Mouse (Mus musculus): ENCODE data around the gene Pla2g4a. TPM values are rescaled to one million over a fixed set of nuclear protein-coding genes. Genes with fewer than 3 reads are reported as not detected.

The Pla2g4a gene
- total and polyA plus RNA-seq, 3 experiments: 6.4 to 14.4 TPM; not detected in 1

DNA sequence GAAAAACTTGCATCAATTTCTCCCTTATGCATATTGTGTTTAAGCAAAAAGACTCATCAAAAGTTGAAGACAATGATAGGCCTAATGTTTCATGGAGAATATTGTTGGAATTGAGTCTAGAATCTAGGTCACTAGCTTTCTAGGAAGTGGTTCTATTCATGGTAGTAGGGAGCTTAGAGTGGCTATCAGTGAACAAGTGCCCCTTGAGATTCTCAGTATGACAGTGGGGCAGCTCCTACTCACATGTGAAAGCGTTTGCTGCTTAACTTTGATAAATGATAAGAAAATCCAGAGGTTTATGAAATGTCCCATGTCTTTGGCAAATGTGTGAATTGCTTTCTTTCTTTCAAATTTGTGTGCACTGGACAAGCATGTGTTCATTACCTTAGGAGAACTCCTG is 2.0 kb downstream of the Pla2g4a start:
- Histone ChIP-seq H3K36me3 (ENCODE audit: control insufficient read depth in 1 of 2, insufficient read depth in 2 of 2, low read length in 2 of 2) (peaks cover 0 to 50% of the 10 kb centered on the region in 2 experiments; a peak in 2 of 4 replicates), H3K79me2 (ENCODE audit: control insufficient read depth, insufficient read depth, low read length, poor library complexity) (peaks cover 6% of the 10 kb centered on the region), H3K4me3 (ENCODE audit: control insufficient read depth in 1 of 2, insufficient read depth in 1 of 2, low read depth in 2 of 2, low read length in 2 of 2) (no peak overlapping the region), H3K27ac (ENCODE audit: control insufficient read depth, low read depth, low read length) (no peak overlapping the region), H3K9me3 (replicated peaks; ENCODE audit: insufficient read depth, low read length) (no peaks in the 10 kb centered on the region), H3K27me3 (ENCODE audit: control insufficient read depth in 1 of 2, insufficient read depth in 2 of 2, low read length in 2 of 2) (no peaks in the 10 kb centered on the region), H3K4me1 (ENCODE audit: control insufficient read depth in 1 of 2, insufficient read depth in 2 of 2, low read length in 2 of 2) (peaks cover 26% of the 10 kb centered on the region in 2 experiments), H3K9ac (ENCODE audit: control insufficient read depth, low read depth, low read length, poor library complexity, severe bottlenecking) (no peak overlapping the region)
- no peak for TF ChIP-seq NRF1 (IDR thresholded peaks at IDR 0.05; ENCODE audit: insufficient read depth, low read depth, low read length, poor library complexity, severe bottlenecking)
- 0 out of 2 replicates have a peak, but pooled peaks have one; percentile 13 for TF ChIP-seq GATA1 (IDR thresholded peaks at IDR 0.05; ENCODE audit: low read depth, low read length)
- DNase-seq (ENCODE audit: low read depth, low spot score): no peak

- H3K9ac ChIP-seq (ENCODE audit: control insufficient read depth, low read depth, low read length, poor library complexity, severe bottlenecking): no peak overlapping the region
- TF ChIP-seq UBTF (IDR thresholded peaks at IDR 0.05; ENCODE audit: borderline replicate concordance, insufficient read depth, low read depth, low read length) (no peak), SMC3 (IDR thresholded peaks at IDR 0.05; ENCODE audit: low read depth, low read length) (no peak), CHD1 (IDR thresholded peaks at IDR 0.05; ENCODE audit: low read depth, low read length) (no peak), RAD21 (IDR thresholded peaks at IDR 0.05; ENCODE audit: low read depth, low read length) (no peak), CHD2 (IDR thresholded peaks at IDR 0.05; ENCODE audit: low read length) (no peak), TAL1 (IDR thresholded peaks at IDR 0.05; ENCODE audit: low read length) (0 out of 2 replicates have a peak, but pooled peaks have one; percentile 10), MXI1 (IDR thresholded peaks at IDR 0.05; ENCODE audit: low read depth, low read length) (no peak), MEF2A (IDR thresholded peaks at IDR 0.05; ENCODE audit: extremely low read depth, insufficient replicate concordance, low read depth, low read length, poor library complexity, severe bottlenecking) (no peak), NELFE (IDR thresholded peaks at IDR 0.05; ENCODE audit: low read depth, low read length) (no peak), NRF1 (IDR thresholded peaks at IDR 0.05; ENCODE audit: insufficient read depth, low read depth, low read length, poor library complexity, severe bottlenecking) (no peak), JUND (IDR thresholded peaks at IDR 0.05; ENCODE audit: low read depth, low read length) (no peak), MYB (IDR thresholded peaks at IDR 0.05; ENCODE audit: low read depth, low read length) (no peak), SIN3A (IDR thresholded peaks at IDR 0.05; ENCODE audit: low read length) (peak; percentile 39; the same call in 1 of the 2 replicates), GABPA (IDR thresholded peaks at IDR 0.05; ENCODE audit: low read depth, low read length) (no peak), MAZ (IDR thresholded peaks at IDR 0.05; ENCODE audit: low read depth, low read length) (no peak), KAT2A (conservative IDR thresholded peaks at IDR 0.05; ENCODE audit: low read depth, low read length) (no peak), CTCF (IDR thresholded peaks at IDR 0.05 in 2 of 3, conservative IDR thresholded peaks at IDR 0.05 in 1 of 3; ENCODE audit: control insufficient read depth in 1 of 3, insufficient read depth in 1 of 3, low read depth in 2 of 3, low read length in 3 of 3, poor library complexity in 1 of 3, severe bottlenecking in 1 of 3) (no peak), EP300 (IDR thresholded peaks at IDR 0.05; ENCODE audit: low read depth in 1 of 2, low read length in 2 of 2) (peak; percentile 19 to 48; a peak in 2 of 4 replicates), ETS1 (IDR thresholded peaks at IDR 0.05; ENCODE audit: low read depth, low read length) (peak; percentile 74), TCF12 (IDR thresholded peaks at IDR 0.05; ENCODE audit: low read depth, low read length) (no peak; the same call in 1 of the 2 replicates), RCOR1 (IDR thresholded peaks at IDR 0.05; ENCODE audit: low read depth, low read length) (peak; percentile 66; the same call in 1 of the 2 replicates), MAFK (IDR thresholded peaks at IDR 0.05; ENCODE audit: borderline replicate concordance, low read depth, low read length) (no peak), MYC (IDR thresholded peaks at IDR 0.05; ENCODE audit: low read depth, low read length) (0 out of 2 replicates have a peak, but pooled peaks have one; percentile 28), ZNF384 (IDR thresholded peaks at IDR 0.05; ENCODE audit: low read depth, low read length) (no peak), ZMIZ1 (IDR thresholded peaks at IDR 0.05; ENCODE audit: low read depth, low read length) (no peak), USF1 (IDR thresholded peaks at IDR 0.05; ENCODE audit: low read depth, low read length) (no peak), E2F4 (IDR thresholded peaks at IDR 0.05; ENCODE audit: borderline replicate concordance, low read depth, low read length) (no peak), POLR2AphosphoS5 (IDR thresholded peaks at IDR 0.05; ENCODE audit: borderline replicate concordance, low read depth, low read length) (no peak), POLR2AphosphoS2 (IDR thresholded peaks at IDR 0.05; ENCODE audit: low read length) (no peak), BHLHE40 (IDR thresholded peaks at IDR 0.05; ENCODE audit: borderline replicate concordance, low read depth, low read length) (no peak), POLR2A (IDR thresholded peaks at IDR 0.05; ENCODE audit: control insufficient read depth in 1 of 2, insufficient read depth in 1 of 2, low read depth in 1 of 2, low read length in 2 of 2, poor library complexity in 1 of 2) (no peak)
Measured at GRCm38 (mm10) chr1:149955482-149955881, 5.6 kb downstream of the Pla2g4a start.

More at GRCm38 (mm10) chr1:149955482-149955881, 5.6 kb downstream of the Pla2g4a start:
- H3K27ac ChIP-seq (ENCODE audit: control insufficient read depth, low read depth, low read length): peak overlapping the region; percentile 22; the same call in 1 of the 2 replicates
- peak; percentile 66 for DNase-seq (ENCODE audit: low read depth, low spot score)
- no peaks in the 10 kb centered on the region for H3K9me3 ChIP-seq (replicated peaks; ENCODE audit: insufficient read depth, low read length)
- H3K4me1 ChIP-seq (ENCODE audit: control insufficient read depth in 1 of 2, insufficient read depth in 2 of 2, low read length in 2 of 2): peaks cover 24 to 28% of the 10 kb centered on the region in 2 experiments
- peaks cover 0 to 45% of the 10 kb centered on the region in 2 experiments; a peak in 2 of 4 replicates for H3K36me3 ChIP-seq (ENCODE audit: control insufficient read depth in 1 of 2, insufficient read depth in 2 of 2, low read length in 2 of 2)
- H3K79me2 ChIP-seq (ENCODE audit: control insufficient read depth, insufficient read depth, low read length, poor library complexity): peaks cover 4% of the 10 kb centered on the region; the same call in 1 of the 2 replicates
- H3K4me3 ChIP-seq (ENCODE audit: control insufficient read depth in 1 of 2, insufficient read depth in 1 of 2, low read depth in 2 of 2, low read length in 2 of 2): no peak overlapping the region
- no peaks in the 10 kb centered on the region for H3K27me3 ChIP-seq (ENCODE audit: control insufficient read depth in 1 of 2, insufficient read depth in 2 of 2, low read length in 2 of 2)
